Mouse (Mus musculus): ENCODE measurements around the gene Pomt1.

DNA sequence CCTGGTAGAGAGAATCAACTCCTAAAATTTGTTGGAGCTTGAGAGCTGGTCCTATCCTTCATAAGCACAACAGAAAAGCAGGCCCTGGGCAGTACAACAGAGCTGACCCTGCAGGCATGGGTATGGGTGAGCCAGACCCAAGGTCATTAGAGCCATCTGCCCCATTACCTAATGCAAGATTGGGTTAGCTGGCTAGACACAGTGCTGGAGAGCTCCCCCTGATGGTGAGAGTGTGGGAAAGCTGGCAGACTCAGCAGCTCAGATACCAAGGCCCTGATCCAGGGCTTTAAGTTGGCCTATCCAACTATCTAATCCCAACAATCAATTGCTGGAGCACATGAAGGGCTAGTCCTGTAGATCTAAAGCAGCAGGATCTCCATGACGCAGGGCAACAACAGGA, 46.3 kb downstream of the Pomt1 start:
- TF ChIP-seq CTCF (IDR thresholded peaks at IDR 0.05; ENCODE audit: low read depth) (peak; percentile 91), EP300 (IDR thresholded peaks at IDR 0.05; ENCODE audit: low read depth) (no peak)
